Comparison of ENCODE assay signal across 8 mouse cellular contexts in the genomic region with DNA sequence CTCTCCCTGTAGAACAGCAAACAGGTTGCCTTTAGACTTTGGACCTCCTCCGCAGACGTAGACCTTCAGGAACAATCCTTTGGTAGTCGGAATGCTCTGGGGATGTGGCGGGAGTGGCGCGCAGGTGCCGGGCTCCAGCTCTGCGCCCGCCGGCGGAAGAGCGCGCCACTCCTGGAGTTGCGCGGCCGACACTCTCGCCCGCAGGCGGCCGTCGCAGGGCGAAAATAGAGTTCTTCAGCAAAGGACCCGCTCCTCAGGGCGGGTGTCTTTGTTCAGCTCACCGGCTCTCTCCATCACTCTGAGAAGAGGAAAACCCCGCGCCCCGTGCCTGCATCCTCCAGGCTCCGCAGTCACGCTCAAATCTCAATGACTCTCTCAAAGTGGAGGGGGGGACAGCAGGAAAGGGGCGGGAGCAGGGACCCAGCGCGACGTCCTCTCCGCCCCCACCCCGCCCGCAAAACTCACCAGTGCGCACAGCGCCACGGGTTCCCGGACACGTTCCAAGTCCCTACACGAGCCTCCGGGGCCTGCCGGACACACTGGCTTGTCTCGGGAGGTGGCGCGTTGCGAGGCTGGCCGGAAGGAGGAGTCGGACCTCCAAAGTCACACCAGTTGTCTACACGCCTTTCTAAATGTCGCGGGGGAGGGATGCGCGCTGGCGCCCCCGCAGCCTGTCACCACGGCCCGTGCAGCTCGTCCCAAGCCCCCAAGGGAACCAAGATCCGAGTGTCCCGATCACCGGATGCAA. TPM values are rescaled to one million over a fixed set of nuclear protein-coding genes. Genes with fewer than 3 reads are reported as not detected.
DNase-seq lines count a peak whose midpoint lies in the region; ATAC-seq and TF ChIP-seq lines count a peak whose summit lies in the region.

No protein-coding gene starts in this region.

- H3K36me3 ChIP-seq in hindbrain, postnatal 0 days (ENCODE audit: insufficient read depth, low read length), result no peaks in the 10 kb centered on the region
- no peaks in the 10 kb centered on the region for H3K36me3 ChIP-seq in limb, embryonic 15.5 days
- H3K36me3 ChIP-seq in neural tube, embryonic 12.5 days, result no peaks in the 10 kb centered on the region

- H3K4me3 ChIP-seq in hindbrain, postnatal 0 days (ENCODE audit: low read length), result peak overlapping the region; percentile 77
- H3K4me3 ChIP-seq in limb, embryonic 15.5 days, result peak overlapping the region; percentile 62
- peak overlapping the region; percentile 48 for H3K4me3 ChIP-seq in neural tube, embryonic 12.5 days

- H3K4me2 ChIP-seq in hindbrain, postnatal 0 days (ENCODE audit: low read depth, low read length), result peak overlapping the region; percentile 85
- H3K4me2 ChIP-seq in limb, embryonic 15.5 days, result peak overlapping the region; percentile 93
- H3K4me2 ChIP-seq in neural tube, embryonic 12.5 days (replicated peaks), result peak overlapping the region; percentile 94

- peak overlapping the region; percentile 80 for H3K27ac ChIP-seq in hindbrain, postnatal 0 days
- peak overlapping the region; percentile 79 for H3K27ac ChIP-seq in limb, embryonic 15.5 days
- peak overlapping the region; percentile 65 for H3K27ac ChIP-seq in neural tube, embryonic 12.5 days

- H3K9me3 ChIP-seq in hindbrain, postnatal 0 days (ENCODE audit: low read length), result no peaks in the 10 kb centered on the region
- H3K9me3 ChIP-seq in limb, embryonic 15.5 days, result no peaks in the 10 kb centered on the region
- no peaks in the 10 kb centered on the region for H3K9me3 ChIP-seq in neural tube, embryonic 12.5 days

- no peaks in the 10 kb centered on the region for H3K4me1 ChIP-seq in hindbrain, postnatal 0 days (ENCODE audit: insufficient read depth, low read length)
- H3K4me1 ChIP-seq in limb, embryonic 15.5 days, result peaks cover 15% of the 10 kb centered on the region
- H3K4me1 ChIP-seq in neural tube, embryonic 12.5 days, result peaks cover 8% of the 10 kb centered on the region

- peak; percentile 61 for ATAC-seq in hindbrain, postnatal 0 days
- ATAC-seq in limb, embryonic 15.5 days (ENCODE audit: insufficient number of reproducible peaks, low FRiP score, low TSS enrichment, low read depth), result peak; percentile 11; the same call in 1 of the 2 replicates
- ATAC-seq in neural tube, embryonic 12.5 days (ENCODE audit: low FRiP score, low read depth), result peak; percentile 74

- under 1% methylated on average over 64 of the region's 64 CpGs for WGBS in hindbrain, postnatal 0 days
- under 1% methylated on average over 59 of the region's 64 CpGs for WGBS in limb, embryonic 15.5 days
- WGBS in neural tube, embryonic 12.5 days, result under 1% methylated on average over 64 of the region's 64 CpGs

- DNase-seq in kidney, adult 18-20 months, result peak; percentile 7
- DNase-seq in kidney, adult 8-10 months, result no peak
- peak; percentile 80 to 81 for DNase-seq in cerebellum, postnatal 10 days
- DNase-seq in gastrocnemius, adult 8-10 months (ENCODE audit: low spot score in 2 of 2), result peak; percentile 38
- peak; percentile 66 for DNase-seq in hindbrain, postnatal 0 days (ENCODE audit: low spot score)
- DNase-seq in yolk sac, embryonic 10.5 days (ENCODE audit: low spot score), result peak; percentile 10

- H3K9ac ChIP-seq in hindbrain, postnatal 0 days (replicated peaks; ENCODE audit: low read length), result peak overlapping the region; percentile 67
- peak overlapping the region; percentile 47 for H3K9ac ChIP-seq in limb, embryonic 15.5 days
- peak overlapping the region; percentile 57 for H3K9ac ChIP-seq in neural tube, embryonic 12.5 days

- TF ChIP-seq CTCF in hindbrain, postnatal 0 days (IDR thresholded peaks at IDR 0.05; ENCODE audit: low read depth), result 0 out of 2 replicates have a peak, but pooled peaks have one; percentile 4

- no peaks in the 10 kb centered on the region for H3K27me3 ChIP-seq in hindbrain, postnatal 0 days (ENCODE audit: insufficient read depth, low read length)
- peaks cover 36% of the 10 kb centered on the region for H3K27me3 ChIP-seq in limb, embryonic 15.5 days
- peaks cover 24% of the 10 kb centered on the region for H3K27me3 ChIP-seq in neural tube, embryonic 12.5 days (replicated peaks)

RNA-seq across cellular contexts. Expression of a gene that starts 1.2 kb away (rescaled TPM):
- total RNA-seq in gastrocnemius, adult 8-10 months (2022), result 1 to 10 TPM; 2.2 to 7.3 (median 4.1) TPM
- 24.2 and 29.3 TPM in 2 replicates for total RNA-seq in hindbrain, postnatal 0 days (2014; rRNA removed)
- 6.2 and 7.0 TPM in 2 replicates for polyA plus RNA-seq in hindbrain, postnatal 0 days (2015; fragmentation: Nextera tagmentation; extraction: Ambion mirVana)
- polyA plus RNA-seq in limb, embryonic 15.5 days (2015; fragmentation: Nextera tagmentation; extraction: Ambion mirVana), result 4.7 and 5.4 TPM in 2 replicates
- polyA plus RNA-seq in neural tube, embryonic 12.5 days (2016; fragmentation: Nextera tagmentation; extraction: Ambion mirVana), result 5.3 and 6.0 TPM in 2 replicates

Comparison
In these comparisons a context has a peak if more than half of its experiments do, and no peak if none do; other contexts are left out.
1. DNase-seq: peak in kidney, adult 18-20 months (single experiment), cerebellum, postnatal 10 days (2 of 2), gastrocnemius, adult 8-10 months (2 of 2), hindbrain, postnatal 0 days (single experiment) and yolk sac, embryonic 10.5 days (single experiment); none in kidney, adult 8-10 months (0 of 2).
2. ATAC-seq: peak in every context shown above with its lines; median percentile 74 in neural tube, embryonic 12.5 days; 61 in hindbrain, postnatal 0 days; 11 in limb, embryonic 15.5 days.
3. Peak in every context shown above with its lines, with median percentiles within 50 percentile points of each other: H3K27ac ChIP-seq, H3K4me2 ChIP-seq, H3K4me3 ChIP-seq and H3K9ac ChIP-seq.